Mouse (Mus musculus) small intestine, adult 2 months (tissue): ENCODE results near the gene Lclat1.

Source experiments
- CTCF ChIP-seq: fragments of 200-500 bp; IDR thresholded peaks from 2 replicates; pipeline ENCODE4 v1.5.1; 2012; ENCODE audit warnings: low read depth, mild to moderate bottlenecking, control low read depth, inconsistent platforms, low read length, moderate library complexity, mixed read lengths; ENCODE audit not compliant: insufficient replicate concordance, insufficient read length; ENCODE audit errors: extremely low read depth
- POLR2A ChIP-seq: fragments of 200-500 bp; IDR thresholded peaks from 2 replicates; pipeline ENCODE4 v1.6.1; 2012; ENCODE audit warnings: low read depth, mild to moderate bottlenecking, control low read depth, inconsistent platforms, low read length, moderate library complexity

- TF ChIP-seq CTCF = no peak
- TF ChIP-seq POLR2A = no peak
Observed at GRCm38 (mm10) chr17:73262558-73262957, 154.8 kb downstream of the Lclat1 start.
